Mouse (Mus musculus) heart, embryonic 13.5 days (tissue): ENCODE measurements around the gene Slc38a4. TPM values are rescaled to one million over a fixed set of nuclear protein-coding genes. Genes with fewer than 3 reads are reported as not detected.

Source experiments
- ATAC-seq: fragments of 200-750 bp; cut with Nextera tagmentation; 2 replicates; pipeline ENCODE4 v1.8.0; 2017; ENCODE audit warnings: moderate TSS enrichment; ENCODE audit not compliant: insufficient number of reproducible peaks, low FRiP score, low TSS enrichment; ENCODE audit errors: extremely low read depth
- H3K27ac ChIP-seq: fragments of 300-500 bp; sonication (generic); replicated peaks from 2 replicates; pipeline ENCODE4 v1.5.1; 2015; ENCODE audit warnings: moderate library complexity, mild to moderate bottlenecking, inconsistent platforms
- H3K27me3 ChIP-seq: fragments of 300-500 bp; sonication (generic); replicated peaks from 2 replicates; pipeline ENCODE4 v1.6.1; 2015; ENCODE audit warnings: mild to moderate bottlenecking, inconsistent platforms
- H3K36me3 ChIP-seq: fragments of 300-500 bp; sonication (generic); 2 replicates; pipeline ENCODE4 v1.6.1; 2015; ENCODE audit warnings: mild to moderate bottlenecking, inconsistent platforms
- H3K4me1 ChIP-seq: fragments of 300-500 bp; sonication (generic); 2 replicates; pipeline ENCODE4 v1.6.1; 2015; ENCODE audit warnings: inconsistent platforms
- H3K4me2 ChIP-seq: fragments of 300-500 bp; sonication (generic); 2 replicates; pipeline ENCODE4 v1.6.1; 2015; ENCODE audit warnings: inconsistent platforms, mild to moderate bottlenecking, moderate library complexity
- H3K4me3 ChIP-seq: fragments of 300-500 bp; sonication (generic); 2 replicates; pipeline ENCODE4 v1.5.1; 2015; ENCODE audit warnings: moderate library complexity, mild to moderate bottlenecking, inconsistent platforms
- H3K9ac ChIP-seq: fragments of 300-500 bp; sonication (generic); 2 replicates; pipeline ENCODE4 v1.6.1; 2015; ENCODE audit warnings: inconsistent platforms, mild to moderate bottlenecking, moderate library complexity
- H3K9me3 ChIP-seq: fragments of 300-500 bp; sonication (generic); 2 replicates; pipeline ENCODE4 v1.6.1; 2016; ENCODE audit warnings: inconsistent platforms
- WGBS: fragments of 180-500 bp; shearing (Covaris S2); methylation state at CpG from one replicate; pipeline ENCODE4 v1.1.7; 2015; ENCODE audit warnings: mixed read lengths; 5-methylcytosine and 5-hydroxymethylcytosine counted together
- polyA plus RNA-seq: library from polyadenylated mRNA; unstranded; fragments of >200 nt; fragmentation: Nextera tagmentation; extraction: Ambion mirVana; gene quantifications from 2 replicates; pipeline ENCODE4 v1.2.1, GENCODE M21; 2015

The Slc38a4 gene
- polyA plus RNA-seq, 1 experiment from 2014 or later, result 110 TPM

DNA sequence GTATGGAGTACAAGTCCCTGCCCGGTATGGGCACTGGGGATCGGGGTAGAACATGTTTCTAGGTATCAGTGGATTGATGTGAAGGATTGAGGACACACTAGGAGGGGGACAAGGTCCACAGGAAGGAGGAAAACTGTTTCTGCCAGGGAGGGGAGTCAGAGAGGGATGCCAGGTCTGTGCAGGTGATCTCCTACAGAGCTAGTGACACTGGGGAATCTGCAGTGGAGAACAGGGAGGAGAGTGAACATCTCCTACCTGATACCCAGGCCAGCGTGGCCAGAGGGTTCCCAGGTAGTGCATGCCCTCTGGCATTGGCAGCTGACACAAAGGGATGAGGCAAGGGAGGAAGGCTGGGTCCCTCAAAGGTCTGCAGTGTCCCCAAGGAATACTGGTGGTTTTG is 89.4 kb downstream of the Slc38a4 start:
- H3K4me3 ChIP-seq, result no peak overlapping the region
- no peaks in the 10 kb centered on the region for H3K9me3 ChIP-seq
- peaks cover 29% of the 10 kb centered on the region for H3K4me1 ChIP-seq
- H3K27ac ChIP-seq, result no peak overlapping the region
- H3K4me2 ChIP-seq, result no peak overlapping the region
- no peaks in the 10 kb centered on the region for H3K36me3 ChIP-seq
- no peak overlapping the region for H3K9ac ChIP-seq
- WGBS, result 79% methylated on average over 3 of the region's 3 CpGs
- no peak for ATAC-seq
- H3K27me3 ChIP-seq, result no peaks in the 10 kb centered on the region

DNA sequence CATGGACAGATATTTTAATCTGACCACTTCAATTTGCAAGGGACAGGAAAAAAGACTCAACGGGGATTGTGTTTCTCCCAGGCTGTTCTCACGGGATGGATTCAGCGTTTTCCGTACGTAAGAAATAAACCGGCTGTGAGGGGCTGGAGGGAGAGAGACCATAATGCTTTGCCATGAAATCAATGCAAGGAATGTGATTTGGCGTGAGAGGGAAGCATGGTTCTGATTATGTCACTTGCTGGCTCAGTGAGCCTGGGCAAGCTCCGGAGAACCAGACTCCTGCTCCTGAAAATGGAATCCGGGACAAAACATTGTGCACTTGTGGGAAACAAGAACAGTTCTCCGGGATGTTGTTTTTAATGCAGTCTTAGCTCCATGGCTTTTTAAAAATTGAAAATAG is 92.0 kb downstream of the Slc38a4 start:
- Histone ChIP-seq H3K4me2 (peak overlapping the region; percentile 32), H3K27me3 (no peaks in the 10 kb centered on the region), H3K4me1 (peaks cover 16% of the 10 kb centered on the region), H3K9me3 (no peaks in the 10 kb centered on the region), H3K27ac (peak overlapping the region; percentile 58), H3K36me3 (no peaks in the 10 kb centered on the region), H3K9ac (peak overlapping the region; percentile 24), H3K4me3 (no peak overlapping the region)
- 43% methylated on average over 10 of the region's 10 CpGs for WGBS
- no peak for ATAC-seq

DNA sequence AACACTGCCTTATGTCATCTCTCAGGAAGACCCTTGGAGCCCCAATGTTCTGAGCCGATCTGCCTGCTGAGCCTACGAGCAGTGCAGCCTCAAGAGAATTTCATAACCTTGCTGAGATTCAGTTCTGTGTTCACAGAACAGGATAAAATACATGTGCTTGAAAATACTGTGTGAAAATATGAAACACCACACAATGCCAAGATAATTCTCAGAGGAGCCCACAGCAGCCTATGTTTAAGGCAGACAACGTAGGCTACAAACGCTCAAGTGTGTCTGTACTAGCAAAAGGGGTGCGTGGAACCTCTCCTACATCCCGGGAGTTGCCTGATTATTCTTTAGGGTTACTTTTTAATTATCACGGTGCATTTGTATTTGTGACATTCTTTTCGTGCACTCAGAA is 92.4 kb downstream of the Slc38a4 start:
- H3K9ac ChIP-seq, result no peak overlapping the region
- H3K36me3 ChIP-seq, result no peaks in the 10 kb centered on the region
- no peaks in the 10 kb centered on the region for H3K27me3 ChIP-seq
- peak overlapping the region; percentile 58 for H3K27ac ChIP-seq
- no peaks in the 10 kb centered on the region for H3K9me3 ChIP-seq
- ATAC-seq, result no peak
- H3K4me2 ChIP-seq, result peak overlapping the region; percentile 32
- no peak overlapping the region for H3K4me3 ChIP-seq
- 76% methylated on average over 8 of the region's 8 CpGs for WGBS
- H3K4me1 ChIP-seq, result peaks cover 16% of the 10 kb centered on the region

DNA sequence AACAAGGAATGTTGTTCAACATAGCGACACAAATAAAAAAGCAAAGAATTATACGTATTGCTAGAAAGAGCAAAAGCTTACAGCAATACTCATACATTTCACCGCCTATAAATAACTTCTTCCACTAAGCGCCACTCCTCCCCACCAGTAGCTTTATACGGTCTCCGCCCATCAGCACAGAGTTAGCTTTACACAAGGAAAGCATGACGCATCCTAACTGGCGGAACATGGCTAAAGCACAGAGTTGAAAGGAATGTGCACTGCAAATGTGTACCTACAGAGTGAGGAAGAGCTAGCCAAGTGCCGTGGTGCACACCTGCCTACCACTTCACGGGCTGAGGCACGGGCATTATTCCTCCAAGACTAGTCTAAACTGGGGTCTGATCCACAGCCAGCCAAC is 95.4 kb downstream of the Slc38a4 start:
- Histone ChIP-seq H3K27ac (no peak overlapping the region), H3K9ac (no peak overlapping the region), H3K27me3 (no peaks in the 10 kb centered on the region), H3K4me1 (peaks cover 13% of the 10 kb centered on the region), H3K9me3 (no peaks in the 10 kb centered on the region), H3K4me2 (no peak overlapping the region), H3K36me3 (no peaks in the 10 kb centered on the region), H3K4me3 (no peak overlapping the region)
- no peak for ATAC-seq
- 83% methylated on average over 11 of the region's 11 CpGs for WGBS

DNA sequence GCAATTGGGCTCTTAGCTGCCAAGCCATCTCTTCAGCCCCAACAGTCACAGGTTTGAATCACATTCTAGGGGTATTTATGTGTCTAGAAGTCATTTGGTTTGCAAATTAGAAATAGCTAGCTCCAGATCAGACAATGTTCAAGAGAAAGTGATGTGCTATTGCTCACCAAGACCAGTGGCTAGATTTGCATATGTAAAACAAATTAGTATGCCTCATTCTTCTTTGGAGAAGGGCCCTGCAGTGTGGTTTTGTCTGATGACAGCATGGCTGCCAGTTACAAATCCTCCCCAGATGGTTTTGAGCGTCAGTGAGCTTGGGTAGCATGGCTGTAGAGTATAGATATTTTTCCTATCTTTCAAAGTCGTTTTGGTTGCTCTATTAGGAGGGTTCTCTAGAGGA is 96.5 kb downstream of the Slc38a4 start:
- H3K4me3 ChIP-seq, result no peak overlapping the region
- H3K27me3 ChIP-seq, result no peaks in the 10 kb centered on the region
- H3K27ac ChIP-seq, result no peak overlapping the region
- no peaks in the 10 kb centered on the region for H3K36me3 ChIP-seq
- no peak overlapping the region for H3K4me2 ChIP-seq
- no peak overlapping the region for H3K9ac ChIP-seq
- H3K4me1 ChIP-seq, result peaks cover 13% of the 10 kb centered on the region
- ATAC-seq, result no peak
- no peaks in the 10 kb centered on the region for H3K9me3 ChIP-seq
- 72% methylated on average over 2 of the region's 2 CpGs for WGBS

DNA sequence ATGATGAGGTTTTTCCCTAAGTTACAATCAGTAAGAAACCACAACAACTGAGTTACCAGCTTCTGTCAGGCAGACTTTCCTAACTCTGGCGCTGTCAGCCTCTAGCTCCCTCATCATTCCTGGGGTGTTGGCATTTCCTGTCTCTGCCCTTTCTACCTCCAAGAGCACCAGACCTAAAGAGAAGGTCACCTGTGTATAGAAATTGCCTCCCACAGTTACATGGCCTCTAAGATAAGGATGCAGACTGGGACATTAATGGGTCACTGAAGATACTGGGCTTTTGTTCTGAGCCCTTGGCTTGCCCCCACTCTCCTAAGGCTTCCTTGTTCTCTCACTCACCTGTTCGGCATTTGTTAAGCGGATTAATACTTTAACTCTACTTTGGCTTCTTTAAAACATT is 99.1 kb downstream of the Slc38a4 start:
- Histone ChIP-seq H3K9ac (no peak overlapping the region), H3K36me3 (no peaks in the 10 kb centered on the region), H3K4me2 (no peak overlapping the region), H3K4me1 (peaks cover 9% of the 10 kb centered on the region; the same call in 1 of the 2 replicates), H3K27ac (no peak overlapping the region), H3K9me3 (no peaks in the 10 kb centered on the region), H3K4me3 (no peak overlapping the region), H3K27me3 (no peaks in the 10 kb centered on the region)
- WGBS, result 77% methylated on average over 3 of the region's 3 CpGs
- no peak for ATAC-seq

DNA sequence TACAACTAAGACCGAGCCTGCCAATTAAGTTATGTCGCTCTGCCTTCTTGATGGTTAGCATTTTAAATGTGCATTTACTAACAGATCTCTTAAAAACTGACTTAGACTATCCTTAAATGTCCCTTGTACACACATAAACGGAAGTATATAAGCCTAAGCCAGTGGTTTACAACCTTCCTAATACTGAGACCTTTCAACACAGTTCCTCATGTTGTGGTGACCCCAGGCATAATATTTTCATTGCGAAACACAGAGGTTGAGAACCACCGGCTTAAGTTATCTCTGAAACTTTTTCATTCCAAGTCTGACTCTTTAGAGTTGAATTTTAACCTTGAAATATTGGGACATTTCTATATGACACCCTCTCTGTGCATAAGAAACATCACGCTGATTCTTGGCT is 101.4 kb downstream of the Slc38a4 start:
- Histone ChIP-seq H3K4me1 (peaks cover 9% of the 10 kb centered on the region; the same call in 1 of the 2 replicates), H3K4me3 (no peak overlapping the region), H3K27ac (no peak overlapping the region), H3K9me3 (no peaks in the 10 kb centered on the region), H3K27me3 (no peaks in the 10 kb centered on the region), H3K4me2 (peak overlapping the region; percentile 66; the same call in 1 of the 2 replicates), H3K36me3 (no peaks in the 10 kb centered on the region), H3K9ac (no peak overlapping the region)
- WGBS, result 82% methylated on average over 6 of the region's 6 CpGs
- ATAC-seq, result no peak

DNA sequence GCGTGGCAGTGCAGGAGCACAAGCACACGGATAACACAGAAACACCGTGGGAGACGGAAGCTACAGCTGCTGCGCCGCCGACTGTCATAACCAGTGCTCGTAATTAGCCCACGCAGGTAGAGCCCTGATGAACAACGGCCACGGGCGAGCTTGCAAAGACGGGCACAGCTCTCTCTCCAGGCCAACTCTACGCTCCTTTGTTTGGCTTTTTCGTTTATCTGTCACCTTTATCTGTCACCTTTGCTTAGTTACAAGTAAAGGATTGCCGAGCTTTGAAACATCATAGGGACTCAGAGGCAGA is 101.9 kb downstream of the Slc38a4 start:
- no peak for ATAC-seq
- 42% methylated on average over 16 of the region's 16 CpGs for WGBS

DNA sequence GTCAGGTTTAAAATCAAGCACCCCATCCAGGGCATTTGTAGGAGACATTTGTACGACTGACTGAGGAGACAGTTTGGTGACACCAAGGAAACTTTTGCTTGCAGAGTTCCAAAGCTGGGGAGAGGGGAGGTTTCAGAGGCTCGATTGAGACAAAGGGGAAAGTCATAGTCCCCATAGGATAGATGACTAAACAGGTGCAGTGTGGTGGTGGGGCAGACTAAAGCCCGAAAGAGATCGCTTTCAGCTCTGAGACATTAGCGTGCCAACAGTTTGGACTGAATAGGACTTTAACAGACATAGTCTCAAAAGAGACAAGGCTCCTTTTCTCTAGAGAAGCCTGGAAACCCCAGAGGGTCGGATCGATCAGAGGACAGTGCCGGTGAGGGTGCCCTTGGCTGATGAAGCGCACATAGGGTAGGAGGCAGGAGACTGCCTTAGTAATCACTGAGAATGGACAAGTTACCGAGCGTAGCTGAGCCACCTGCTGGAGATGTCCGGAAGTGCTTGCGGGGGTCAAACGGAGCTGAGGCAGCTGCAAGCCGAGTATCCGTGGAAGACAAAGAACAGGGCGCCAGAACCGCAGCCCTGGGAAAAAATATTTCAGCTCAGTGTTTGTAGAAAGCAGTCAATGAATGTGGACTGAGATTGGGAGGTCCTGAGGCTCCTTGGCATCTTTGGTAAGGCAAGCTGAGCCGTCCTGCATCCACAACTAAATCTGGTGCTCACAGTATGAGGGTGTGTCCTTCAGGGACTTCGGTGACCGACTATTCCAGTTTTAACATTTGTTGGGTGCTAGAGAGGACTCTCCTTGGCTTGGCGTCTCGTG is 102.4 kb downstream of the Slc38a4 start:
- H3K9me3 ChIP-seq, result no peaks in the 10 kb centered on the region

More for the DNA sequence above, 101.9 kb downstream of the Slc38a4 start:
- H3K9me3 ChIP-seq, result no peaks in the 10 kb centered on the region
- peaks cover 9% of the 10 kb centered on the region; the same call in 1 of the 2 replicates for H3K4me1 ChIP-seq
- H3K4me3 ChIP-seq, result peak overlapping the region; percentile 45
- H3K36me3 ChIP-seq, result no peaks in the 10 kb centered on the region
- H3K27ac ChIP-seq, result no peak overlapping the region
- H3K9ac ChIP-seq, result peak overlapping the region; percentile 73
- peak overlapping the region; percentile 66 for H3K4me2 ChIP-seq
- no peaks in the 10 kb centered on the region for H3K27me3 ChIP-seq

DNA sequence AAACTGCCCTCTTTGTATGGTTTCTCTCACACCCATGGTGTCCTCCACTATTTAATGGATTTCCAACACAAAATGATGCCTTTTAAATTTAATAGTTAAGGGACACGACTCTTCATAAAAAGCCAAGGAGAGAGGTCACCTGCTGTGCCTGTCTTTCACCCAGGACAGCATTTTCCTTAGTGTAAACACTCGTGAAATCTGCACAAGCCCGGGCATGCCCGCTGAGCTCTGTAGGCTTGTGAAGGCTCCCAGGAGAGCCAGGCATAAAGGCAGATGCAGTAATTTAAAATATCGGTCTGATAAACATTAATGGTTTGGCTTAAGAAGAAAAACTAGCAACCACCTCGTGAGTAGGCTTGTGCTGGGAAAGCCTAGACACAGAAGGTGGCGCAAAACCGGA is 103.3 kb downstream of the Slc38a4 start:
- no peaks in the 10 kb centered on the region for H3K36me3 ChIP-seq
- H3K4me1 ChIP-seq, result peaks cover 9% of the 10 kb centered on the region; the same call in 1 of the 2 replicates
- H3K27ac ChIP-seq, result no peak overlapping the region
- WGBS, result 66% methylated on average over 8 of the region's 8 CpGs
- no peak overlapping the region for H3K4me2 ChIP-seq
- no peaks in the 10 kb centered on the region for H3K9me3 ChIP-seq
- no peak for ATAC-seq
- H3K9ac ChIP-seq, result no peak overlapping the region
- no peak overlapping the region for H3K4me3 ChIP-seq
- H3K27me3 ChIP-seq, result no peaks in the 10 kb centered on the region

More for the DNA sequence above, 102.4 kb downstream of the Slc38a4 start:
- peak overlapping the region; percentile 73 for H3K9ac ChIP-seq
- no peaks in the 10 kb centered on the region for H3K36me3 ChIP-seq
- peaks cover 9% of the 10 kb centered on the region; the same call in 1 of the 2 replicates for H3K4me1 ChIP-seq
- ATAC-seq, result no peak
- peak overlapping the region; percentile 66 for H3K4me2 ChIP-seq
- H3K4me3 ChIP-seq, result peak overlapping the region; percentile 45
- WGBS, result 24% methylated on average over 23 of the region's 23 CpGs
- no peak overlapping the region for H3K27ac ChIP-seq
- no peaks in the 10 kb centered on the region for H3K27me3 ChIP-seq

DNA sequence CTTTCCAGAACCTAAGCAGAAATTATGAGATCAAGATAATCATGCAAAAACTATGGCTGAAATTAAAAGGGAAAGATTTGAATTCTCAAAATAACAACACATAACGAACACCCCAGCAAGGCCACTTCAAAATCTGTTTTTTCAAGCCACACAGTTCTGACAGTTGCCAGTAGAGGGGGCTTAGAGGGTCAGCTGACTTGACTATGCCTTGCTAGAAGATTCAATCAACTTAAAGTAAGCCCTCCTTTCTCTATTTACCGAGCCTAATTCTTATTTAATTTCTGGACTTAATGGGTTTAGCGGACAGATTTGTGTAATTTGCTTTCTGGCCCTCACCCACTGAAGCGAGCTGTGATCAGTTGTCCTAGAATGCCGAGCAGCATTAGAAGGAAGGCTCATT is 104.0 kb downstream of the Slc38a4 start:
- H3K36me3 ChIP-seq, result no peaks in the 10 kb centered on the region
- H3K27ac ChIP-seq, result no peak overlapping the region
- no peaks in the 10 kb centered on the region for H3K9me3 ChIP-seq
- no peak overlapping the region for H3K9ac ChIP-seq
- WGBS, result 57% methylated on average over 5 of the region's 5 CpGs
- H3K4me1 ChIP-seq, result peaks cover 9% of the 10 kb centered on the region; the same call in 1 of the 2 replicates
- no peaks in the 10 kb centered on the region for H3K27me3 ChIP-seq
- ATAC-seq, result no peak
- no peak overlapping the region for H3K4me3 ChIP-seq
- H3K4me2 ChIP-seq, result no peak overlapping the region

DNA sequence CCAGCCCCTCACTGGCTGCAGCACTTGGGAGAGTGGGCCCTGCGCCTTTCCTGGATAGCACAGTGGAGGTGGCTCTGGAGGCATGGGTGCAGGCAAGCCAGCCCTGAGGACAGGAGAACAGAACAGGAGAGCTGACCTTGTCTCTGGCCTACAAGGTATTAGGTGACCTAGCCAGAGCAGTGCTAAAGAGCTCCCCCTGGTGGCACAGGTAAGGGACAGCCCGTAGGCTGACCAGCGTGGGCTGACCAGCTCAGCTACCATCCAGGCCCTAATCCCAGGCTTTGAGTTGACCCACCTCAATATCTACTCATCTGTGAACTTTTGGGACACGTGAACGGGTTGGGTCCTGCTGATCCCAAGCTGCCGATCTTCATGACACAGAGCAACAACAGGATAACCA is 107.3 kb downstream of the Slc38a4 start:
- WGBS, result 57% methylated on average over 6 of the region's 6 CpGs
- no peak overlapping the region for H3K4me3 ChIP-seq
- H3K27ac ChIP-seq, result no peak overlapping the region
- ATAC-seq, result no peak
- H3K4me1 ChIP-seq, result peaks cover 9% of the 10 kb centered on the region; the same call in 1 of the 2 replicates
- no peak overlapping the region for H3K9ac ChIP-seq
- no peak overlapping the region for H3K4me2 ChIP-seq
- H3K9me3 ChIP-seq, result no peaks in the 10 kb centered on the region
- H3K27me3 ChIP-seq, result no peaks in the 10 kb centered on the region
- no peaks in the 10 kb centered on the region for H3K36me3 ChIP-seq
